Mouse (Mus musculus): ENCODE measurements around the gene Btbd1. TPM values are rescaled to one million over a fixed set of nuclear protein-coding genes. Genes with fewer than 3 reads are reported as not detected.

The Btbd1 gene
- polyA plus RNA-seq, 1 experiment, result 66.6 TPM

DNA sequence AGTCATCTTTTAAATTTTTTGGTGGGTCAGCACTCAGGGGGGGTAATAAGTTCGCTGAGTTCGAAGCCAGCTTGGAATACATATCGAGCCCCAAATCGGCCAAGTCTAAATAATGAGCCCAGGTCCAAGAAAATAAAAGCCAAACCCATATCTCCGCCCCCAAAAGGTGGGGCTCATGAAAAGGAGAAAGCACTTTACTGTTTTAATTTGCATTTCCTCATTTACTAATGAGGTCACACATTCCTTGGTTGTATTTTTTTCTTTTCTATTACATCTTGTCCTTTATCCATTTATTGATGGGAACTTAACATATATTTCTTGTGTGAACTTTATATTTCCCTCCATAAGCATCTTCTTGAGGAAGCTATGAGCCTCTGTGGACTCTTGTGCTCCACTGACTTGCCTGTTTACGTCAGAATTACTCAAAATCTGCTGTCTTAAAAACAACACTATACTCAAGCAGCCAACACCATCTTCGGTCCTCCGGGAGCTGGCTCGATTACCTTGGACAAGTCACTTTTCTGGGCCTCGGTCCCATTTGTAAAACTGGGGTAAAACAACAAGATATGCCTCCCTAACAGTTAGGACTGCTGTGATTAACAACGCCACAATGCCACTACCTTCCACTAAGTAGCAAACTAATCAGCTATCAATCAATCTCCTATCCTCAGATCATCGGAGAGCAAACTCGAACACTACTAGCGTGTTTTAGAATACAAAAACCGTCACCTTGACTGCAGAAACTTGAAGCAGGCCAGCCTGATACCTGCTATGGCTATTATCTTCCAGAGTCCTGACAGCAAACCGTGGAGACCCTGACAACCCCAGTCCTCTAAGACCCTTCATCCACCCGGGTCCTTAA lies 1.2 kb downstream of the Btbd1 start:
- H3K4me2 ChIP-seq (ENCODE audit: low read depth), result peak overlapping the region; percentile 89
- H3K27me3 ChIP-seq (ENCODE audit: control insufficient read depth, insufficient read depth, insufficient read length), result no peaks in the 10 kb centered on the region
- H3K4me3 ChIP-seq, result peak overlapping the region; percentile 64
- H3K79me2 ChIP-seq (ENCODE audit: control insufficient read depth, insufficient read depth), result peaks cover 56% of the 10 kb centered on the region
- peak overlapping the region; percentile 90 for H3ac ChIP-seq (ENCODE audit: control insufficient read depth, insufficient read length)
- peaks cover 1% of the 10 kb centered on the region for H3K36me3 ChIP-seq (ENCODE audit: control insufficient read depth, insufficient read depth)
- TF ChIP-seq E2F4 (IDR thresholded peaks at IDR 0.05; ENCODE audit: insufficient read depth), result no peak
- no peak for TF ChIP-seq REST (IDR thresholded peaks at IDR 0.05; ENCODE audit: insufficient read depth, insufficient read length)
- no peak for TF ChIP-seq POLR2A (IDR thresholded peaks at IDR 0.05; ENCODE audit: insufficient read length, low read depth)
- TF ChIP-seq CEBPB (IDR thresholded peaks at IDR 0.05; ENCODE audit: insufficient read depth, poor library complexity, severe bottlenecking), result no peak
- TF ChIP-seq TCF3 (IDR thresholded peaks at IDR 0.05; ENCODE audit: insufficient read length, low read depth), result no peak
- no peak for TF ChIP-seq MYOG (IDR thresholded peaks at IDR 0.05; ENCODE audit: control insufficient read depth in 1 of 3, insufficient read depth in 1 of 3, insufficient read length in 2 of 3, low read depth in 2 of 3)
- TF ChIP-seq USF1 (IDR thresholded peaks at IDR 0.05; ENCODE audit: low read depth), result no peak
- TF ChIP-seq SRF (IDR thresholded peaks at IDR 0.05; ENCODE audit: control insufficient read depth, insufficient read length, low read depth), result no peak
- TF ChIP-seq MAX (IDR thresholded peaks at IDR 0.05; ENCODE audit: low read depth), result no peak
- no peak for TF ChIP-seq TCF12 (IDR thresholded peaks at IDR 0.05; ENCODE audit: insufficient read depth, poor library complexity, severe bottlenecking)
- no peak for TF ChIP-seq MYOD1 (IDR thresholded peaks at IDR 0.05; ENCODE audit: control insufficient read depth in 1 of 3, insufficient read length in 2 of 3, low read depth in 2 of 3)
- no peak for TF ChIP-seq POLR2AphosphoS2 (IDR thresholded peaks at IDR 0.05; ENCODE audit: insufficient read length, low read depth)

DNA sequence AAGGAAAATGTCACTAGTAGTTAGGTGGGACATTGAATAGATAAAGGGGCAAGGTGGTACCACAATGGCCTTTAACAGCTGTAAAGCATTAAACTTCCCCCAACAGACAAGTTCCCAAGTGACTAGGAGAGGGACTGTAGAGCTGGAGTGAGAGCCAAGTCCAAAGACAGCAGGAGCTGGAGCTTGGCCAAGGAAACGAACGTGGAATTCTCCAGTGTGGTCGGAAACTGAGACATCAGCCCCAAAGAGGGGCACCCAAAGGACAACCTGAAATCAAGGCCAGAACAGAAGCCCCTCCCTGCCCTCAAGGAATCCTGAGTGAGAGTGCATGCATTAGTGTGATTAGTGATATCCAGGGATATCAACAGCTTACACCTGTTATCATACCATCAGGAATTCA lies 3.9 kb downstream of the Btbd1 start:
- H3ac ChIP-seq (ENCODE audit: control insufficient read depth, insufficient read length), result no peak overlapping the region
- H3K79me2 ChIP-seq (ENCODE audit: control insufficient read depth, insufficient read depth), result peaks cover 68% of the 10 kb centered on the region
- no peaks in the 10 kb centered on the region for H3K27me3 ChIP-seq (ENCODE audit: control insufficient read depth, insufficient read depth, insufficient read length)
- peak overlapping the region; percentile 61 for H3K4me2 ChIP-seq (ENCODE audit: low read depth)
- TF ChIP-seq MYOD1 (IDR thresholded peaks at IDR 0.05; ENCODE audit: control insufficient read depth in 1 of 3, insufficient read length in 2 of 3, low read depth in 2 of 3) (no peak), CEBPB (IDR thresholded peaks at IDR 0.05; ENCODE audit: insufficient read depth, poor library complexity, severe bottlenecking) (no peak), SRF (IDR thresholded peaks at IDR 0.05; ENCODE audit: control insufficient read depth, insufficient read length, low read depth) (no peak), REST (IDR thresholded peaks at IDR 0.05; ENCODE audit: insufficient read depth, insufficient read length) (no peak), USF1 (IDR thresholded peaks at IDR 0.05; ENCODE audit: low read depth) (no peak), MAX (IDR thresholded peaks at IDR 0.05; ENCODE audit: low read depth) (no peak), MYOG (IDR thresholded peaks at IDR 0.05; ENCODE audit: control insufficient read depth in 1 of 3, insufficient read depth in 1 of 3, insufficient read length in 2 of 3, low read depth in 2 of 3) (no peak), TCF3 (IDR thresholded peaks at IDR 0.05; ENCODE audit: insufficient read length, low read depth) (no peak)
- H3K4me3 ChIP-seq, result no peak overlapping the region
- peaks cover 5% of the 10 kb centered on the region for H3K36me3 ChIP-seq (ENCODE audit: control insufficient read depth, insufficient read depth)

DNA sequence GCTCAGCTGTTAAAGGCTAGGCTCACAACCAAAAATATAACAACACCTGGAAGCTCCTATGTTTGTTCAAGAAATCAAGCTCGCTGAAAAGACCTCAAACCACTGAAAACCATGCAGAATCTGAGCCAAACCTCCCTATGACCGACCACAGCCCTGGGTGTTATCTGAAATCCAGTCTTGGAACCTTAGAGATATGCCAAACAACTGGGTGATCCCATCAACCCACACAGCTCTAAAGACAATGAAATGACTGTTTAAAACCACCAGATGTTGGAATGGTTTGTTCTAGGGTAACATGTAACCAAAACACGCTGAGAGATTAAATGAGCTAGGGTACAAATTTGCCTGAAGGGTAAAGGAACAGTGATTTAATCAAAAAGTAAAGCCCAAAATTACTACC lies 4.3 kb downstream of the Btbd1 start:
- Histone ChIP-seq H3ac (ENCODE audit: control insufficient read depth, insufficient read length) (no peak overlapping the region), H3K27me3 (ENCODE audit: control insufficient read depth, insufficient read depth, insufficient read length) (no peaks in the 10 kb centered on the region), H3K36me3 (ENCODE audit: control insufficient read depth, insufficient read depth) (peaks cover 5% of the 10 kb centered on the region), H3K4me3 (no peak overlapping the region), H3K79me2 (ENCODE audit: control insufficient read depth, insufficient read depth) (peaks cover 69% of the 10 kb centered on the region), H3K4me2 (ENCODE audit: low read depth) (peak overlapping the region; percentile 61)
- no peak for TF ChIP-seq MAX (IDR thresholded peaks at IDR 0.05; ENCODE audit: low read depth)
- no peak for TF ChIP-seq E2F4 (IDR thresholded peaks at IDR 0.05; ENCODE audit: insufficient read depth)
- TF ChIP-seq TCF3 (IDR thresholded peaks at IDR 0.05; ENCODE audit: insufficient read length, low read depth), result no peak
- no peak for TF ChIP-seq SRF (IDR thresholded peaks at IDR 0.05; ENCODE audit: control insufficient read depth, insufficient read length, low read depth)
- no peak for TF ChIP-seq POLR2AphosphoS2 (IDR thresholded peaks at IDR 0.05; ENCODE audit: insufficient read length, low read depth)
- no peak for TF ChIP-seq TCF12 (IDR thresholded peaks at IDR 0.05; ENCODE audit: insufficient read depth, poor library complexity, severe bottlenecking)

DNA sequence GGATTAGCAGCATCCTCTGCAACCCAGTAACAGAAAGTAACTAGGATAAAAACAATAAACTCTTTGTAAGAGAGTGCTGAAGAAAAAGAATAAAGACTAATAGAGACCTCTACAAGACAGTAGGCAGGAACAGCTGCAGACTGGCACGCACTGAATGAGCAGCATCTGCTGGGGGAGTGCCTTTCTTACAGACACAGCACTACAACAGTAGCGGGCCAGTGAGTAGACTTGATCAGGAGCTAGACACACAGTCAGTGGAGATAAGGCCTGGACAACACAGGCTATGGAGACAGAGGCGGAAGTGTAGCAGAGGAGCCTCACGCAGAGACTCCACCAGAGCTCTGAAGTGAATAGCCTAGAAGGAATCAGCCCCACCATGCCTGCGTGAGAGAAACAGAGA lies 23.2 kb downstream of the Btbd1 start:
- Histone ChIP-seq H3ac (ENCODE audit: control insufficient read depth, insufficient read length) (no peak overlapping the region), H3K4me3 (no peak overlapping the region), H3K27me3 (ENCODE audit: control insufficient read depth, insufficient read depth, insufficient read length) (no peaks in the 10 kb centered on the region), H3K36me3 (ENCODE audit: control insufficient read depth, insufficient read depth) (peaks cover 4% of the 10 kb centered on the region), H3K4me2 (ENCODE audit: low read depth) (no peak overlapping the region), H3K79me2 (ENCODE audit: control insufficient read depth, insufficient read depth) (peaks cover 29% of the 10 kb centered on the region)
- TF ChIP-seq MYOG (IDR thresholded peaks at IDR 0.05; ENCODE audit: control insufficient read depth in 1 of 3, insufficient read depth in 1 of 3, insufficient read length in 2 of 3, low read depth in 2 of 3) (peak in 1 of 3 experiments; percentile 73), REST (IDR thresholded peaks at IDR 0.05; ENCODE audit: insufficient read depth, insufficient read length) (no peak), POLR2AphosphoS2 (IDR thresholded peaks at IDR 0.05; ENCODE audit: insufficient read length, low read depth) (no peak), USF1 (IDR thresholded peaks at IDR 0.05; ENCODE audit: low read depth) (no peak), MAX (IDR thresholded peaks at IDR 0.05; ENCODE audit: low read depth) (no peak), POLR2A (IDR thresholded peaks at IDR 0.05; ENCODE audit: insufficient read length, low read depth) (no peak), TCF12 (IDR thresholded peaks at IDR 0.05; ENCODE audit: insufficient read depth, poor library complexity, severe bottlenecking) (no peak), SRF (IDR thresholded peaks at IDR 0.05; ENCODE audit: control insufficient read depth, insufficient read length, low read depth) (no peak), MYOD1 (IDR thresholded peaks at IDR 0.05; ENCODE audit: control insufficient read depth in 1 of 3, insufficient read length in 2 of 3, low read depth in 2 of 3) (peak in 2 of 3 experiments; percentile 76 to 79), TCF3 (IDR thresholded peaks at IDR 0.05; ENCODE audit: insufficient read length, low read depth) (no peak)

Measured in myocyte (in vitro differentiated cells).